Mouse (Mus musculus): Measurements from ENCODE around the gene Chd9. TPM values are rescaled to one million over a fixed set of nuclear protein-coding genes. Genes with fewer than 3 reads are reported as not detected.

The Chd9 gene
- 215 TPM for polyA plus RNA-seq (2017; shearing (Covaris generic))

DNA sequence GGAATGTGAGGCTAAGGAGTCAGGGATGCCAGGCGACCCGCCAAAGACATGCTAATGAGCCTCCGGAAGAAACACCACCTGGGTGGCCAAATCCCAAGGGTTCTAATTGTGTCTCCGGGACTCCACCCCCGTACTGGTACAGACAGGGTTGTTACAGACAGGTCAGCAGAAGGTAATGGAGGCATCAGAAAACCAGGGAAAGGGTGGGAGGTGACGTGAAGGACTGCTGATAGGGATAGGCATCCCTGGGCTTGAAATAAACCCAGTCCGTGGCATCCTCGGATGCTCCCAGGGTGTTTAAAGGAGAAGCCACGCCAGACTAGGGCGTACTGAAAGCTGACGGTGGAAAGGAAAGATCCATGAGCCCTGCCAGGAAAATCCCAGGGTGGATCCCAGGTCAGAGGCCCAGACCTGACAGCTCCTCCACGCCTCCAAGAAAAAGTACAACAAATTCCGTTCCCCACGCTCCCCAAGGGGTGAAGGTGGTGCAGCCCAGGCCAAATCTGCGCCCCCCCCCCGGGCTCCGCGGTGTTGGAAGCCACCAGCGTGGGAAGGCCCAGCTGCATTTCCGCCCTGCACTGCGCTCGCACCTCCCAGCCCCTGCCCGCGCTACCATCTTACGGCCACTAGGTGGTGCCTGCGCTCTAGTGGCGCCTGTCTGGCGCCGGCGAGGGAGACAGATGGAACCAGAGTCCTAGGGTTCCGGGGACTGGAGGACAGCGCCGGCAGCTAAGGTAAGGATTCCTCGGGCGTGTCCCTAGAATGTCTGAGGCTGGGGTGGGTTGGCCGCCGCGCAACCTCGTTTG lies at the start of gene Chd9:
TSS of gene Chd9 (plus strand) at position 172 of the 806 bp plus-strand sequence.

GRCm38 (mm10) chr8:90817293-90817692 lies 10.9 kb upstream of the Chd9 start, which contains the start of gene Gm19935:
Gm19935 (minus strand) TSS chr8:90817393.

DNA sequence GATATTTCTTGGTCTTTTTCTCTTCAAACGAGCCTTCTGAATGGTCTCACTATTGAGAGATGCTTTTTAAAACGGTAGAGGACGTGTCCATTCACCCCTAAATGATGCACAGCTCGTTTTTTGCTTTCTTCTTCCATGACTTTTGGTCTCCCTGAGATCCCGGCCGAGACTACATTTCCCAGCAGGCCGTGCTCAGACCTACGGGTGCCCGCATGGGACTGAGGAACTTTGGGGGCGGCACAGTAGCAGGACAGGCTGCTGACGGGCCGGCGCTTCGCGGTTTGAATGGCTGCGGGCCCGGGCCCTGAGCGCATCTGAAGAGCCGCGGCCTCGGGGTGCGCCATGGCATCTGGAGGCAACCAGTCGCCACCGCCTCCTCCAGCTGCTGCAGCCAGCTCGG lies 241.7 kb downstream of the Chd9 start, which contains the start of gene Rbl2:
TSS of gene Rbl2 (plus strand) at position 224 of the 400 bp plus-strand sequence.

Other genes starting within 250 kb of the Chd9 start
- gene Gm19935, start 11.0 kb upstream of the Chd9 start, polyA plus RNA-seq (2017; shearing (Covaris generic)), result not detected
- 71.9 TPM for gene Rbl2, start 241.7 kb downstream of the Chd9 start, polyA plus RNA-seq (2017; shearing (Covaris generic))